8 mouse cellular contexts compared by ENCODE assay signal in genomic region chr3:68869691-68870567, GRCm38 (mm10). TPM values are rescaled to one million over a fixed set of nuclear protein-coding genes. Genes with fewer than 3 reads are reported as not detected.
A peak's percentile ranks its signal among the peaks of the same experiment; 100 is the strongest.
DNase-seq lines count a peak whose midpoint lies in the region; ATAC-seq and TF ChIP-seq lines count a peak whose summit lies in the region.

No protein-coding gene starts in this region.

- peak overlapping the region; percentile 40 for H3K4me3 ChIP-seq in cerebellum, adult 2 months (replicated peaks; ENCODE audit: insufficient read depth, low read depth, low read length)
- H3K4me3 ChIP-seq in forebrain, embryonic 14.5 days (ENCODE audit: low read depth, low read length), result peak overlapping the region; percentile 70
- H3K4me3 ChIP-seq in hindbrain, embryonic 14.5 days (replicated peaks; ENCODE audit: low read length), result peak overlapping the region; percentile 76
- H3K4me3 ChIP-seq in midbrain, embryonic 12.5 days, result peak overlapping the region; percentile 76

- H3K4me2 ChIP-seq in forebrain, embryonic 14.5 days (ENCODE audit: low read length), result peak overlapping the region; percentile 100
- H3K4me2 ChIP-seq in hindbrain, embryonic 14.5 days (replicated peaks), result peak overlapping the region; percentile 98
- H3K4me2 ChIP-seq in midbrain, embryonic 12.5 days (replicated peaks), result peak overlapping the region; percentile 98

- intact Hi-C loops in left cerebral cortex, postnatal 36 days (cut with DNase I), result no loop called here

- TF ChIP-seq POLR2A in cerebellum, adult 2 months (IDR thresholded peaks at IDR 0.05; ENCODE audit: borderline replicate concordance, insufficient read depth, low read length), result no peak

- peak; percentile 85 for ATAC-seq in forebrain, embryonic 14.5 days
- peak; percentile 83 for ATAC-seq in hindbrain, embryonic 14.5 days (ENCODE audit: low FRiP score)
- peak; percentile 74 for ATAC-seq in midbrain, embryonic 12.5 days (ENCODE audit: low FRiP score, low read depth)

- no peaks in the 10 kb centered on the region; the same call in 1 of the 2 replicates for H3K27me3 ChIP-seq in cerebellum, adult 2 months (ENCODE audit: control insufficient read depth, insufficient read depth, low read length)
- peaks cover 6% of the 10 kb centered on the region; the same call in 1 of the 2 replicates for H3K27me3 ChIP-seq in forebrain, embryonic 14.5 days (replicated peaks; ENCODE audit: control insufficient read depth, insufficient read depth, low read length)
- peaks cover 23% of the 10 kb centered on the region for H3K27me3 ChIP-seq in hindbrain, embryonic 14.5 days (ENCODE audit: control insufficient read depth, insufficient read depth, low read length)
- peaks cover 43% of the 10 kb centered on the region for H3K27me3 ChIP-seq in midbrain, embryonic 12.5 days

- H3K4me1 ChIP-seq in cerebellum, adult 2 months (ENCODE audit: control insufficient read depth, insufficient read depth, low read length), result no peaks in the 10 kb centered on the region
- H3K4me1 ChIP-seq in forebrain, embryonic 14.5 days (ENCODE audit: control insufficient read depth, insufficient read depth, low read length), result no peaks in the 10 kb centered on the region
- 0 out of 2 replicates have a peak, but pooled peaks cover 6% of the 10 kb centered on the region for H3K4me1 ChIP-seq in hindbrain, embryonic 14.5 days (replicated peaks; ENCODE audit: control insufficient read depth, insufficient read depth, low read length)
- peaks cover 20% of the 10 kb centered on the region for H3K4me1 ChIP-seq in midbrain, embryonic 12.5 days

- peak; percentile 17; the same call in 1 of the 2 replicates for TF ChIP-seq CTCF in cerebellum, adult 2 months (IDR thresholded peaks at IDR 0.05; ENCODE audit: borderline replicate concordance, insufficient read depth, low read depth, low read length)

- no peaks in the 10 kb centered on the region for H3K9me3 ChIP-seq in forebrain, embryonic 14.5 days (replicated peaks; ENCODE audit: control insufficient read depth, low read length)
- H3K9me3 ChIP-seq in hindbrain, embryonic 14.5 days (ENCODE audit: control insufficient read depth, low read length), result no peaks in the 10 kb centered on the region
- H3K9me3 ChIP-seq in midbrain, embryonic 12.5 days, result no peaks in the 10 kb centered on the region

- H3K36me3 ChIP-seq in forebrain, embryonic 14.5 days (ENCODE audit: control insufficient read depth, insufficient read depth, low read length), result no peaks in the 10 kb centered on the region
- no peaks in the 10 kb centered on the region for H3K36me3 ChIP-seq in hindbrain, embryonic 14.5 days (replicated peaks; ENCODE audit: control insufficient read depth, insufficient read depth)
- H3K36me3 ChIP-seq in midbrain, embryonic 12.5 days, result no peaks in the 10 kb centered on the region

- H3K9ac ChIP-seq in forebrain, embryonic 14.5 days (ENCODE audit: low read length), result peak overlapping the region; percentile 74
- H3K9ac ChIP-seq in hindbrain, embryonic 14.5 days, result peak overlapping the region; percentile 72
- peak overlapping the region; percentile 71 for H3K9ac ChIP-seq in midbrain, embryonic 12.5 days (replicated peaks)

- under 1% methylated on average over 96 of the region's 96 CpGs for WGBS in cerebellum, adult 2 months
- under 1% methylated on average over 63 of the region's 96 CpGs for WGBS in forebrain, embryonic 14.5 days
- WGBS in hindbrain, embryonic 14.5 days, result under 1% methylated on average over 82 of the region's 96 CpGs
- under 1% methylated on average over 92 of the region's 96 CpGs for WGBS in midbrain, embryonic 12.5 days

- peak; percentile 4 to 13 for DNase-seq in cerebellum, adult 2 months
- DNase-seq in cerebellum, adult 11 months, result no peak
- DNase-seq in adrenal gland, adult 8-10 months, result peak; percentile 3
- peak; percentile 58 for DNase-seq in forebrain, embryonic 14.5 days (ENCODE audit: low spot score)
- peak; percentile 65 for DNase-seq in hindbrain, embryonic 14.5 days (ENCODE audit: low spot score)
- DNase-seq in left cerebral cortex, postnatal 36 days (ENCODE audit: low spot score in 2 of 2), result peak; percentile 38 to 71
- peak; percentile 1 to 4 for DNase-seq in spleen, postnatal 36 days (ENCODE audit: low spot score in 2 of 2)

- no peak overlapping the region for H3K27ac ChIP-seq in cerebellum, adult 2 months (ENCODE audit: insufficient read depth, low read length)
- H3K27ac ChIP-seq in forebrain, embryonic 14.5 days (ENCODE audit: low read depth, low read length), result peak overlapping the region; percentile 9; the same call in 1 of the 2 replicates
- H3K27ac ChIP-seq in hindbrain, embryonic 14.5 days, result peak overlapping the region; percentile 67
- peak overlapping the region; percentile 39 for H3K27ac ChIP-seq in midbrain, embryonic 12.5 days (replicated peaks)

RNA-seq across cellular contexts. Expression of gene 1110032F04Rik, which starts 0.5 kb away (rescaled TPM):
- polyA plus RNA-seq in cerebellum, adult 2 months (2012; rRNA removed), result 1.5 and 1.9 TPM in 2 replicates
- total RNA-seq in adrenal gland, adult 8-10 months (2022), result under 1 TPM in 3 of 4 experiments, not detected in 1; 0.10 to 0.17 (median 0.12) TPM
- 3.2 and 3.6 TPM in 2 replicates for polyA plus RNA-seq in forebrain, embryonic 14.5 days (2014; fragmentation: Nextera tagmentation; extraction: Ambion mirVana)
- 6.2 and 6.7 TPM in 2 replicates for polyA plus RNA-seq in hindbrain, embryonic 14.5 days (2014; fragmentation: Nextera tagmentation; extraction: Ambion mirVana)
- 10 to 100 TPM; 15.3 to 22.3 TPM for total RNA-seq in left cerebral cortex, postnatal 36 days (2021)
- polyA plus RNA-seq in midbrain, embryonic 12.5 days (2016; fragmentation: Nextera tagmentation; extraction: Ambion mirVana), result 2.1 and 2.5 TPM in 2 replicates
